Mouse (Mus musculus) liver, embryonic 15.5 days (tissue): ENCODE measurements around the gene R3hcc1l. TPM values are rescaled to one million over a fixed set of nuclear protein-coding genes. Genes with fewer than 3 reads are reported as not detected.

ENCODE experiments used
- ATAC-seq: fragments of 200-750 bp; cut with Nextera tagmentation; 2 replicates; pipeline ENCODE4 v1.8.0; 2017; ENCODE audit warnings: moderate number of reproducible peaks, mild to moderate bottlenecking, moderate library complexity; ENCODE audit not compliant: insufficient read depth
- H3K27ac ChIP-seq: fragments of 300-500 bp; sonication (generic); replicated peaks from 2 replicates; pipeline ENCODE4 v1.5.1; 2015; ENCODE audit warnings: mild to moderate bottlenecking, inconsistent platforms
- H3K27me3 ChIP-seq: fragments of 300-500 bp; sonication (generic); 2 replicates; pipeline ENCODE4 v1.6.1; 2015; ENCODE audit warnings: mild to moderate bottlenecking, inconsistent platforms
- H3K36me3 ChIP-seq: fragments of 300-500 bp; sonication (generic); replicated peaks from 2 replicates; pipeline ENCODE4 v1.6.1; 2015; ENCODE audit warnings: moderate library complexity, mild to moderate bottlenecking, inconsistent platforms
- H3K4me1 ChIP-seq: fragments of 300-500 bp; sonication (generic); replicated peaks from 2 replicates; pipeline ENCODE4 v1.6.1; 2015; ENCODE audit warnings: inconsistent platforms
- H3K4me2 ChIP-seq: fragments of 300-500 bp; sonication (generic); 2 replicates; pipeline ENCODE4 v1.6.1; 2015; ENCODE audit warnings: moderate library complexity, mild to moderate bottlenecking, inconsistent platforms
- H3K4me3 ChIP-seq: fragments of 300-500 bp; sonication (generic); replicated peaks from 2 replicates; pipeline ENCODE4 v1.5.1; 2015; ENCODE audit warnings: mild to moderate bottlenecking, inconsistent platforms
- H3K9ac ChIP-seq: fragments of 300-500 bp; sonication (generic); 2 replicates; pipeline ENCODE4 v1.6.1; 2015; ENCODE audit warnings: moderate library complexity, mild to moderate bottlenecking, inconsistent platforms
- H3K9me3 ChIP-seq: fragments of 300-500 bp; sonication (generic); replicated peaks from 2 replicates; pipeline ENCODE4 v1.6.1; 2016; ENCODE audit warnings: inconsistent platforms
- WGBS: fragments of 180-500 bp; shearing (Covaris S2); methylation state at CpG from one replicate; pipeline ENCODE4 v1.1.7; 2015; ENCODE audit warnings: mixed read lengths; ENCODE audit not compliant: insufficient replicate concordance; 5-methylcytosine and 5-hydroxymethylcytosine counted together
- polyA plus RNA-seq: library from polyadenylated mRNA; unstranded; fragments of >200 nt; fragmentation: Nextera tagmentation; extraction: Ambion mirVana; gene quantifications from 2 replicates; pipeline ENCODE4 v1.2.1, GENCODE M21; 2015

Gene R3hcc1l
- polyA plus RNA-seq, 1 experiment from 2014 or later = 9.5 TPM

GRCm38 (mm10) chr19:42515656-42516055 is 2.9 kb upstream of the R3hcc1l start:
- H3K27me3 ChIP-seq = peaks cover 10% of the 10 kb centered on the region; the same call in 1 of the 2 replicates
- no peak overlapping the region for H3K27ac ChIP-seq
- H3K9ac ChIP-seq = no peak overlapping the region
- no peak overlapping the region for H3K4me2 ChIP-seq
- H3K4me3 ChIP-seq = no peak overlapping the region
- no peak for ATAC-seq
- H3K36me3 ChIP-seq = no peaks in the 10 kb centered on the region
- peaks cover 27% of the 10 kb centered on the region for H3K4me1 ChIP-seq
- WGBS = 80% methylated on average over 8 of the region's 8 CpGs
- H3K9me3 ChIP-seq = no peaks in the 10 kb centered on the region

DNA sequence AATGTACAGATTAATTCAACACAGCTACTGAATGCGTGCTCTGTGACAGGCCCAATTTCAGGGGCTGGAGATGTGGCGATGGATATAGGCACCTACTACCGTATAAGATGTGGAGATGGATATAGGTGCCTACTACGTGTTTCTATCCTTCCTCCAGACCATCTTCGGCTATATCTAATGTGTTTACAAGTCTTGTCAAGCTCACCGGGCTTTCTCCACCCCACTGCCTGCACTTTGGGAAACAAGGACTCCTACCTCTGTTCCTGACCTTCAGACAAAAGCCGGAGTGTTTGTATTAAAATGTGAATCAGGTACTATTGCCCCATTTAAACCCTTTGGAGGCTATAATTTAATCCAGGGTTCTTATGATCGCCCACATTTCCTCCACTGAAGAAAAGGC is 2.4 kb upstream of the R3hcc1l start:
- no peak overlapping the region for H3K4me2 ChIP-seq
- 72% methylated on average over 8 of the region's 8 CpGs for WGBS
- no peaks in the 10 kb centered on the region for H3K9me3 ChIP-seq
- H3K36me3 ChIP-seq = no peaks in the 10 kb centered on the region
- H3K4me3 ChIP-seq = no peak overlapping the region
- no peak for ATAC-seq
- H3K9ac ChIP-seq = no peak overlapping the region
- H3K27me3 ChIP-seq = peaks cover 10% of the 10 kb centered on the region; the same call in 1 of the 2 replicates
- peaks cover 25% of the 10 kb centered on the region for H3K4me1 ChIP-seq
- H3K27ac ChIP-seq = no peak overlapping the region

DNA sequence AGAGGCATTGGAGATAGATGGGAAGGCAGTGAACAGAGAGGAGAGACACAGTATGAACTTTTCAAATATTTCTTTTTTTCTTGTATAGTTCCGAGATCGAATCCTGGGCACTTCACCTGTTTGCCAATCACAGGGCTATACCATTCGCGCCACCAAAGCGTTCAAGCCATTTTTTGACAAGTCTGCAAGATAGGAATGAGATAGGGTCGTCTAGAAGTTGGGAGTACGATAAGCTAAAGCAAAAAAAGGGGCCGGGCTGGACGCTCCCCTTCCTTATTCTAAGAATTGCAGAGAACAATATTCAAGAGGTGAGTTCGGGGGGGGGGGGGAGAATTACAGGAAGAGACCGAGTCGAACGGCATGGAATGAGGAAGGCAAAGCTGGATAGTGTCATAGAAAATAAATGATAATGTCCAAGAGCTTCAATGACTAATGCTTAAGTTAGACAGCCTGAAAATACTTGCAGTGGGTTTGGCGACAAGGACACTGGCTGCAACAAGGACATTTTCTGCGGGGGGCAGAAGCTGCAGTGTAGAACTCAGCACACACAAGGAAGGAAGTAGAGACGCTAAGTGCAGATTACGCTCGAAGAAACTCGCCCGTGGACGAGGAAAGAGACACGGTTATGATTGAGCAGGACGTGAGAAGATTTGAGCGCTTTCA is 471 bp upstream of the R3hcc1l start:
- H3K4me2 ChIP-seq = peak overlapping the region; percentile 74
- no peak for ATAC-seq
- peaks cover 10% of the 10 kb centered on the region; the same call in 1 of the 2 replicates for H3K27me3 ChIP-seq
- WGBS = 14% methylated on average over 24 of the region's 24 CpGs
- H3K9ac ChIP-seq = peak overlapping the region; percentile 93; the same call in 1 of the 2 replicates
- peaks cover 31% of the 10 kb centered on the region for H3K4me1 ChIP-seq
- H3K27ac ChIP-seq = no peak overlapping the region
- no peaks in the 10 kb centered on the region for H3K9me3 ChIP-seq
- peak overlapping the region; percentile 86 for H3K4me3 ChIP-seq
- H3K36me3 ChIP-seq = no peaks in the 10 kb centered on the region

DNA sequence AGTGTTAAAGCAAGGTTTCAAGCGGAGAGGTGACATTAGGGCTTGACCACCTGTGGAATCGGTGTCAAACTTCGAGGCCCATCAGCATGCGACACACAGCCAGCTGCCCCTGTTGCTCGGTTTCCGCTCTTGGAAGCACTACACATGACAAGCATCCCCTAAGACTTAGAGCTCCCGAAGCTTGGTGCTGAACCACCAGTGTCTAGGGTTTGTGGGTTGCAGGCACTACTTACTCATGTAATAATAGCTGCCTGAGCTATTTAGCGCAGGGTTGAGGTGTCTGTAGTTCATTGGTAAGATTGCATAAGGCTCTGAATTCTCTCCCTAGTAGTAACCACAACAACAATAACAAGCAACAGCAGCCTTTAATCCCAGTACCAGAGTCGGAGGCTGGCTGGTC is 1.2 kb downstream of the R3hcc1l start:
- Histone ChIP-seq H3K9ac (peak overlapping the region; percentile 93), H3K4me3 (peak overlapping the region; percentile 86), H3K27me3 (peaks cover 10% of the 10 kb centered on the region; the same call in 1 of the 2 replicates), H3K27ac (peak overlapping the region; percentile 38), H3K4me1 (peaks cover 39% of the 10 kb centered on the region), H3K9me3 (no peaks in the 10 kb centered on the region), H3K4me2 (peak overlapping the region; percentile 74), H3K36me3 (no peaks in the 10 kb centered on the region)
- WGBS = 39% methylated on average over 9 of the region's 9 CpGs
- ATAC-seq = no peak

DNA sequence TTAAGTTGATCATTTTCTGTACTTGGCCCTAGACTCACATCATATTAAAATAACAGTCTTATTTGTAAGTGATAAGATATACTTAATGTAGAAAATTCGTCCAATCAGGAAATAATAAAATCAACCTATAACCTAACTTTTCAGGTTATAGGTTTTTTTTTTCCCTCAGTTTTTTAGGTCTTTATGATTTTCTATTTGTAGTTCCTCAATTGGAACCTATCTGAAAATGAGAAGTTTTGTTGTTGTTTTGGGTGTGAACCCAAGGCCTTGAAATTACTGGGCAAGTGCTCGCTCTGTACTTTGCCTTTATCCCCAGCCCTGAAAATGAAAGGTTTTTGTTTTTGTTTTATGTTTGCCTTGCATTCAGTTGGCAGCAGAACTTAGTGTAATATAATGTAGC is 6.1 kb downstream of the R3hcc1l start:
- no peaks in the 10 kb centered on the region for H3K27me3 ChIP-seq
- H3K4me2 ChIP-seq = no peak overlapping the region
- no peaks in the 10 kb centered on the region for H3K36me3 ChIP-seq
- WGBS = 75% methylated on average over 2 of the region's 2 CpGs
- H3K9me3 ChIP-seq = no peaks in the 10 kb centered on the region
- no peak for ATAC-seq
- H3K4me1 ChIP-seq = peaks cover 45% of the 10 kb centered on the region
- H3K9ac ChIP-seq = no peak overlapping the region
- H3K27ac ChIP-seq = no peak overlapping the region
- H3K4me3 ChIP-seq = no peak overlapping the region

GRCm38 (mm10) chr19:42529992-42530437 is 11.5 kb downstream of the R3hcc1l start:
- Histone ChIP-seq H3K27me3 (no peaks in the 10 kb centered on the region), H3K9ac (no peak overlapping the region), H3K4me1 (peaks cover 49% of the 10 kb centered on the region), H3K9me3 (no peaks in the 10 kb centered on the region), H3K27ac (peak overlapping the region; percentile 55), H3K36me3 (no peaks in the 10 kb centered on the region), H3K4me3 (no peak overlapping the region), H3K4me2 (peak overlapping the region; percentile 46)
- peak; percentile 34; the same call in 1 of the 2 replicates for ATAC-seq
- 26% methylated on average over 9 of the region's 9 CpGs for WGBS

DNA sequence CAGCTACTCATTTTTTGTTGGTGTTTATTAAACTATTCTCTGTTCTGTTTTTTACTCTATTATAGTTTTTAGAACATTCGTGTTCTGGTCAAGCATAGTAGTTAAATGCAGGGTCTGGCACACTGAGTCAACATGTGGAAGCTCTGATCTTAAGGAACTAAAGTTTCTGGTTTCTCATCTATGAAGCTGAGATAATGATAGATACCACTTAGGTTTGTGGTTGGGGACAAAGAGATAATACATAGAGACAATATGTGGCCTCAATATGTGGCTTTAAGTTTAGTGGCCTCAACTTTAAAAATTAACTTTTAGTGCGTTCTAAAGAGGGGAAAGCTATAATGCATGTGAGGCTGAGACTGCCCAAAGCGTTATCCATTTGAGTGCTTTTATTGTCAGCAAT is 15.9 kb downstream of the R3hcc1l start:
- H3K27ac ChIP-seq = no peak overlapping the region
- no peak overlapping the region for H3K4me3 ChIP-seq
- no peaks in the 10 kb centered on the region for H3K9me3 ChIP-seq
- peaks cover 39% of the 10 kb centered on the region for H3K4me1 ChIP-seq
- no peak for ATAC-seq
- no peaks in the 10 kb centered on the region for H3K36me3 ChIP-seq
- H3K4me2 ChIP-seq = no peak overlapping the region
- no peak overlapping the region for H3K9ac ChIP-seq
- no peaks in the 10 kb centered on the region for H3K27me3 ChIP-seq
- 75% methylated on average over 3 of the region's 3 CpGs for WGBS

GRCm38 (mm10) chr19:42537600-42537999 is 19.0 kb downstream of the R3hcc1l start:
- WGBS = 62% methylated on average over 1 of the region's 1 CpGs
- Histone ChIP-seq H3K4me1 (peaks cover 34% of the 10 kb centered on the region), H3K27ac (no peak overlapping the region), H3K27me3 (no peaks in the 10 kb centered on the region), H3K4me3 (no peak overlapping the region), H3K36me3 (no peaks in the 10 kb centered on the region), H3K4me2 (no peak overlapping the region), H3K9me3 (no peaks in the 10 kb centered on the region), H3K9ac (no peak overlapping the region)
- ATAC-seq = no peak

GRCm38 (mm10) chr19:42538911-42539310 is 20.4 kb downstream of the R3hcc1l start:
- H3K27ac ChIP-seq = no peak overlapping the region
- H3K4me2 ChIP-seq = no peak overlapping the region
- 69% methylated on average over 2 of the region's 2 CpGs for whole genome bisulfite sequencing
- H3K9ac ChIP-seq = no peak overlapping the region
- peaks cover 27% of the 10 kb centered on the region for H3K4me1 ChIP-seq
- no peaks in the 10 kb centered on the region for H3K27me3 ChIP-seq
- no peaks in the 10 kb centered on the region for H3K9me3 ChIP-seq
- ATAC-seq = no peak
- H3K36me3 ChIP-seq = no peaks in the 10 kb centered on the region
- H3K4me3 ChIP-seq = no peak overlapping the region

DNA sequence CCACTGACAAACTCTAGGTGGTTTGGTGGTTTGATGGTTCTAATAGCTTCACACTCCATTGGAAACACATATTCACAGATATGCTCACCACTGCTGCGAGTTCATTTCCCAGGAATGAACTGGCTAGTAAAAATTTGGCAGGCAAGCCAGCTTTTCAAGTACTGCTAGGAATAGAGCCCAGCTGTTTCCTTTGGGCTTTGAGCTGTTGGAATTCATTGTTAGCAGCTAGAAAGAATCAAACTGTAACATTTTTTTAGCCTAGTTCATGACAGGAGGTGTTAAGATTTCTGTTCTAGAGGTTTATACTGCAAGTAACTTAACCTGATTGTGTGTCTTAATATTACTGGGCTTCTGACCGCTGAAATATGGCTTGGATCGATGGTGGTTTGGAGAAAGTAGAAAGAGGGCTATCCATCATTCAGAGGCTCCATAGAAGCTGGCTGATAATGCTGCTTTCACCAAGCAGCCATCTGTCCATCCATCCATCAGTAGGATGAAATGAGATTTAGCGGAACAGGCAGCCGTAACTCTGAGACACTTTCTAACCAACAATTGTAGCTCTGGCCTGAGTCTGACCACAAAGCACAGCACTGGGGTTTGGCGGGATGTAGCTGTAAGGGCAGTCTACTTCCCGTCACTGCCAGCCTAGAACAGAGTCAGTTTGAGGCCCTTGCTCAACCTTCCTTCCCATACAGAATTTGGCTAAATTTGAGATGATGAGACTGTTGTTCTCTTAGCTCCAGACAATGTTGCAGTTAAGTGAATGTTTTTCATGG is 21.0 kb downstream of the R3hcc1l start:
- no peak for ATAC-seq
- no peak overlapping the region for H3K27ac ChIP-seq
- 46% methylated on average over 7 of the region's 7 CpGs for whole genome bisulfite sequencing
- H3K9me3 ChIP-seq = no peaks in the 10 kb centered on the region
- no peak overlapping the region for H3K9ac ChIP-seq
- H3K27me3 ChIP-seq = no peaks in the 10 kb centered on the region
- H3K36me3 ChIP-seq = no peaks in the 10 kb centered on the region
- no peak overlapping the region for H3K4me2 ChIP-seq
- peaks cover 21% of the 10 kb centered on the region for H3K4me1 ChIP-seq
- no peak overlapping the region for H3K4me3 ChIP-seq

DNA sequence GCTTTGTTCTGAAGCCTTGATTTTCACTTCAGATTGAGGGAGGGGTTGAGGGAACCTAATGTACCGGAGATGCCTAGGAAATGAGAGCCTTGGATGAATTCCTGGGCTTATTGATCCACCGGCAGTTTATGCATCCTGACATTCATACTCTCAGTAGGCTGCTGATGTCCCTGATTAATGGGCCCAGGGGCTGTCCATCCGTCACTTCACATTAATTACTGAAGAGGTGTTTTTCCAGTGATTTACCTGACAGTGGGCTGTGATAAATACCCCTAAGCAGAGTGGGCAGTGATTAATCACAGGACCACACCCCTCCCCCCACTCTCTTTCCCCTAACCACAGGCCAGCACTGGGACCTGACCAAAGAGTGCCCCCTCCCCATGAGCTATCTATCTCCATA is 22.1 kb downstream of the R3hcc1l start:
- ATAC-seq = no peak
- 81% methylated on average over 3 of the region's 3 CpGs for WGBS

More for the DNA sequence above, 22.1 kb downstream of the R3hcc1l start:
- no peak overlapping the region for H3K9ac ChIP-seq
- H3K4me2 ChIP-seq = no peak overlapping the region
- peaks cover 17% of the 10 kb centered on the region; the same call in 1 of the 2 replicates for H3K4me1 ChIP-seq
- no peak overlapping the region for H3K4me3 ChIP-seq
- no peaks in the 10 kb centered on the region for H3K36me3 ChIP-seq
- no peak overlapping the region for H3K27ac ChIP-seq
- H3K9me3 ChIP-seq = no peaks in the 10 kb centered on the region
- H3K27me3 ChIP-seq = no peaks in the 10 kb centered on the region
